Mouse (Mus musculus) heart, adult 18-20 months (tissue): ENCODE results near the gene Nccrp1. TPM values are rescaled to one million over a fixed set of nuclear protein-coding genes. Genes with fewer than 3 reads are reported as not detected.

Experiments used
- DNase-seq, 2 experiments: peaks; one replicate each; pipeline ENCODE4 v3.0.0; 2021 to 2022; ENCODE audit warnings: mixed read lengths in 1 of 2
- long read RNA-seq, 2 experiments: library from polyadenylated mRNA; stranded (forward); transcript quantifications; one replicate each; pipeline ENCODE4 v2.0.0; 2021
- total RNA-seq, 2 experiments: library from RNA; stranded (reverse); gene quantifications; 2 replicates each; pipeline ENCODE4 v1.2.3; 2021

The Nccrp1 gene
- total RNA-seq, result not detected
- long read RNA-seq, experiment 1, result 0 reads
- long read RNA-seq, experiment 2, result 0 reads

GRCm38 (mm10) chr7:28547154-28547553 lies at the start of gene Nccrp1:
Nccrp1 (minus strand) TSS chr7:28547254.
- DNase-seq, result no peak

GRCm38 (mm10) chr7:28595751-28596435 lies 48.8 kb upstream of the Nccrp1 start:
- DNase-seq, result no peak

- peak; percentile 73 to 88 for DNase-seq
Observed at GRCm38 (mm10) chr7:28593206-28594111, 46.4 kb upstream of the Nccrp1 start.

- DNase-seq, result no peak
Observed at GRCm38 (mm10) chr7:28591862-28592261, 44.8 kb upstream of the Nccrp1 start.

GRCm38 (mm10) chr7:28587644-28588043 lies 40.6 kb upstream of the Nccrp1 start:
- no peak for DNase-seq

- DNase-seq, result peak in 1 of 2 experiments; percentile 43
Observed at GRCm38 (mm10) chr7:28586663-28587411, 39.8 kb upstream of the Nccrp1 start.

GRCm38 (mm10) chr7:28585001-28585400 lies 37.9 kb upstream of the Nccrp1 start:
- DNase-seq, result no peak

- DNase-seq, result no peak
Observed at GRCm38 (mm10) chr7:28584468-28584867, 37.4 kb upstream of the Nccrp1 start.

GRCm38 (mm10) chr7:28583570-28584344 lies 36.7 kb upstream of the Nccrp1 start:
- DNase-seq, result peak in 1 of 2 experiments; percentile 36

GRCm38 (mm10) chr7:28582841-28583240 lies 35.8 kb upstream of the Nccrp1 start:
- no peak for DNase-seq

GRCm38 (mm10) chr7:28581721-28582120 lies 34.7 kb upstream of the Nccrp1 start:
- no peak for DNase-seq

GRCm38 (mm10) chr7:28579826-28580225 lies 32.8 kb upstream of the Nccrp1 start:
- no peak for DNase-seq

GRCm38 (mm10) chr7:28578543-28579053 lies 31.5 kb upstream of the Nccrp1 start:
- DNase-seq, result no peak

- DNase-seq, result no peak
Observed at GRCm38 (mm10) chr7:28577826-28578542, 30.9 kb upstream of the Nccrp1 start.

GRCm38 (mm10) chr7:28576271-28576914 lies 29.3 kb upstream of the Nccrp1 start:
- peak; percentile 52 to 74 for DNase-seq

- DNase-seq, result no peak
Observed at GRCm38 (mm10) chr7:28575597-28575996, 28.5 kb upstream of the Nccrp1 start.

- DNase-seq, result no peak
Observed at GRCm38 (mm10) chr7:28573236-28573635, 26.2 kb upstream of the Nccrp1 start.

GRCm38 (mm10) chr7:28572689-28573088 lies 25.6 kb upstream of the Nccrp1 start:
- DNase-seq, result no peak

GRCm38 (mm10) chr7:28570982-28571682 lies 24.1 kb upstream of the Nccrp1 start:
- DNase-seq, result peak in 1 of 2 experiments; percentile 41
